Mouse (Mus musculus) frontal cortex, postnatal 14 days (tissue): ENCODE measurements around the gene Tango6.
A peak's percentile ranks its signal among the peaks of the same experiment; 100 is the strongest.

ENCODE experiments used
- DNase-seq, 2 experiments: peaks; one replicate each; pipeline ENCODE4 v3.0.0; 2022; ENCODE audit warnings: low spot score in 2 of 2

Tango6 gene

DNA sequence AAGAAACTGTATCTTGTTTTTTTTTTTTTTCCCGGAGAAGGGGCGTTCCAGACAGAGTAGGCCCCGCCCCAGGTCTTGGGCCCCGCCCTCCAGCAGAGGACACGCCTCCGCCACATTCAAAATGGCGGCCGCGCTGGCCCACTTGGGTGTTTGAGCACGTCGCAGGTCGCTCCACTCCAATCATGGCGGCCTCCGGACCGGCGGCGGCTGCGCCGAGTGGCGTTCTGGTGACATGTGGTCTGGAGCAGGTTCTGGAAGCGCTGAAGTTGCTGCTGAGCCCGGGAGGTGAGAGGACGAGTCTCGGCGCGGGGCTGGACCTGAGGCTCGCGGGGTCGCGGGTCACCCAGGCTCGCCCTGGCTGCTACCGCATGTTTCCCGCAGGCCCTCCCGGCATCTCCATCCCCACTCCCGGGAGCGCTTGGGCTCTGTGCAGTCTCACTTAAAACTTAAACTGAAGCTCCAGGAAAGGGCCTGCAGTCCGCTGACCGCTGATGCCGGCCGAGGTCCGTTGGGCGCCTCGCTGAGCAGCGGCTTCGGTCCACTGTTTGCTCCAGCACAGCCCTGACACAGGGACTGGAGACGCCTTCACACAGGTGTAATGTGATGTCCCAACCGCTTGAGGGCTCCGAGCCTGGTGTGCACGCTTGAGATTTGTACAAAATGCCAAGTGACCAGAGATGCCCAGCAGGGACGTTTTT is at the start of gene Tango6:
Gene Tango6, plus strand, starts transcription at position 98 of the 698 bp plus-strand sequence.
- DNase-seq, result peak; percentile 84 to 89

DNA sequence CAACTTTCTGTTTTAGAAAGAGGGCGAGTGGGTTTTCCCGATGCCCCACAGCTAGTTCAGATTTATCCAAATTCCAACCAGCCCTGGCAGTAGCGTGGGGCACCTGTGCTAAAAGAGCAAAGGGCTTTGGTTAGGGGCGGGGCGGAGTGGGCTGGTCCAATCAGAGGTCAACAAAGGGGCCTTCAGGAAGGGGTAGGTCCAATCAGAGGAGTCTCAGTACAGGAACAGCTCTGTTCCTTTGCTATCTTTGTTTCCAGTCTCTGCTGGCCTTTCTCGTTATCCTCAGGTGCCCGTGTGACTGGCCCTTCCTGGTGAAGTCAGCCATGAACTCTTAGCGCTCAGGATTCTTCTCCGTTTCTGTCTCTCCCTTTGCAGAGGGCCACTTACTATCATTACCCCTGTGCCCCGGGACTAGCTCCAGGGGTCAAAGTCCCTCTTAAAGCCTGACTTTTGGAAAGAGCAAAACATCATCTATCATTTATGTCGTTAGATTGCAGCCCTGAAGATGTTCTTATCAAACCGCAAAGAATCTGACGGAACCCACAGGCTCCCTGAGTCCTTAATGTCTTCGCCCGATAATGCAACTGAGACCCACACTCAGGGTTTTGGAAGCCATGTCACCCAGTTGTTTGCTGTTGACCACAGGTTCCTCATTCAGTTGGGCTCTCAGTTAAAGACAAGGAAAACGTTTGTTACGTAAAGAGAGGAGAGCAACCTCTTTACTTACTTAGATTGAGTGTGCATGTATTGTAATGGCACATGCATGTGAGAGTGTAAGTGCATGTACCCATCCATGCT is 49.3 kb upstream of the Tango6 start:
- no peak for DNase-seq

DNA sequence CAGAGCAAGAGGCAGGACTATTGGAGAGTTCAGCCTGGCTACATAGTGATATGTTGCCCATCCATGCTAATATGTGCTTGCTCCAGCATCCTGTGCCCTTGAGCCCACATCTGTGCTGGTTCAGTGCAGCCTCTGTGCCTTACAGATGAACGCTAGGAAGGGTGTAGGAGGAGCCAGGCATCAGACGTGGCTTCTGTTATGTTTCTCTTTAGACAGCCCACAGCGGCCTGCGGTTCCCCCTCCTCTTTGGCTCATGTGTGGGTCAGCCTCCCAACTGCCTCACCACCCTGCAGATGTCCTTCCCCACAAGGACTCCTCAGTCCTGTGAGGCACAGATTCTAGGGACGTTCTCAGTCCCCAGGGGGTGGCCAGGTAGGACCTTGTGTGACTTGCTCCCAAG is 47.6 kb upstream of the Tango6 start:
- no peak for DNase-seq

DNA sequence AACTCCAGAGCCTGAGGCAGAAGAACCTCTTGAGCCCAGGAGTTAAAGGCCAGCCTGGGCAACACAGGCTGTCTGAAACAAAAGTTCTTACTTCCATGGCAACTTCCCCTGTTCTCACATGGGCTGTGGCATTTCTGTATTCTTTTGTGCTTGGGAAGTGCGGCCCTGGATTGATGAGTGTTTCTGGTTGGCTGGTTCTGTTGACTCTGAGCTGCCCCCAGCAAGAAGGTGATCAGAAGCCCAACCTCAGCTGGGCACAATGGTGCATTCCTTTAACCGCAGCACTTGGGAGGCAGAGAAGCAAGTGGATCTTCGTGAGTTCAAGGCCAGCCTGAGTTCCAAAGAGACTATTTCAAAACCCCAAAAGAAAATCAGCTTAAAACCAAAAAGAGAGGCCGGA is 45.4 kb upstream of the Tango6 start:
- DNase-seq, result no peak

DNA sequence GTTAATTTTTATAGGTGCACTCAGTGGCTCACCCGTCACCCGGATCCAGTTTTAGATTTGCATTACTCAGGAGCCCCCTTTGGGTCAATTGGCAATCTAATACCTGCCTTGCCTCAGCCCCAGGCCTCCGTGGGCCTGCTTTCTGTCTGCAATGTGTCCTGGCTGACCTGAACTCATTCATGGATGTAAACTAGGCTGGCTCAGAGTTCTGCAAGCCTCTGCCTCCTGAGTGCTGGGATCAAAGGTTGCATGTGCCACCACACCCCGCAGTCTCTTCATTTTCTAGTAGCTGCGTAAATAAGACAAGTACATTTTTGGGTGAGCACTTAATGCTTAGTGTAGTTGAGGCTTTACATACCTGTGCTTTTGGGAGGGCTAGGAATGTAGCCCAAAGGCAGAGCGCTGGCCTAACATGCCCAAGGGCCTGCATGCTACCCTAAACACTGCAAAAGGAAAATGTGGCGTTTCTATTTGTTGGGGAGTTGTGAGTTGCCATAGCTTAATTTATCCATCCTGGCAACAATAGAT is 44.0 kb upstream of the Tango6 start:
- DNase-seq, result no peak

DNA sequence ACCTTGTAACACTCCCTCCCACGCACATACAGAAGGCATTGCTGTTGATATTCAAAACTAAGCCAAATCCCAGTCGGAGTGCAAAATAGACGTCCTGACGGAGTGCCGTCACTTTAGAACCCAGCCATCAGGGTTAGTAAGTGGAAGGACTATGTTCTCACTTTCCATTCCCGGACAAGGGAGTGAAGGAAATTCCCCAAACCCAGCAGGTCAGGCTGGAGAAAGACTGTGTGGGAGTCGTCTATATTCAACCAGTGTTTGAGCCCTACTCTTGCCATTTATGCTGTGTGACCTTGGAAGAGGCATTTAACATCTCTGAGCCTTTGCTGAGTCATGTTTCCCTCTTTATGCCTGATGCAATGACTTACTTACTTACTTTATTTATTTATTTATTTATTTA is 42.7 kb upstream of the Tango6 start:
- DNase-seq, result no peak

DNA sequence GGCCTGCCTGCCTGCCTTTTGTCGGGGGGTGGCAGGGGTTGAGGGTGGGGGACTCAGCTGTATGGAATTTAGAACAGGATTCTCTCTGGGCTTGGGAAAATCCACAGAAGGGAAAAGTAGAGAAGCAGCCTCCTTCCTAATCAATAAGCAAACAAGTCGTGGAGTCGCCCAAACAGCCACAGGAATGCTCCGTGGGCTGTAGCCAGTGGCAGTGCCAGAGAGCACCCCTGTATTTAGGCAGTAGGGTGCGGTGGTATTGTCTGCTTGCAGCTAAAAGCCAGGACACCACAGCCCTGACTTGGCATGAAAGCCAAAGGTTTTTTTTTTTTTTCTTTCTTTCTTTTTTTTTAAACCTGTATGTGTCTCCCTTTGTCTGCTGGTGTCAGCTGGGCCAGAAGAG is 41.9 kb upstream of the Tango6 start:
- DNase-seq, result no peak

DNA sequence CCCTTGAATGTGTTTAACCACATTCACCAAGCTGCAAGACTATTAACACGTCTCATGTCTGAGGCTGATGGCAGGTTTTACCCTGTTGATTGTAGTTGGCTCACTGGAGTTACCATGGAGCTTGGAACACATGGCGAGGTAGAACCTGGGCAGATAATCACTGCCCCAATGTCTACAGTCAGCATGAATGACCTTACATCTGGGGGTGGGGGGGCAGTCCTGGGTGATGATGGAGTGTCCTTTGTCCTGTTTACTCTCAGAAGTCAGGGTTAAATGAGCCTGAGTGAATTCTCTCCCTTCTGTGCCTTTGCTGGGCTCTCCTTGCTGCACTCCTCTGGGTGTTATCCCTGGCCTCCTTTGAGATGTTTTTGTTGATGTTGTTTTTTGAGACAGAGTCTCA is 40.7 kb upstream of the Tango6 start:
- DNase-seq, result no peak

DNA sequence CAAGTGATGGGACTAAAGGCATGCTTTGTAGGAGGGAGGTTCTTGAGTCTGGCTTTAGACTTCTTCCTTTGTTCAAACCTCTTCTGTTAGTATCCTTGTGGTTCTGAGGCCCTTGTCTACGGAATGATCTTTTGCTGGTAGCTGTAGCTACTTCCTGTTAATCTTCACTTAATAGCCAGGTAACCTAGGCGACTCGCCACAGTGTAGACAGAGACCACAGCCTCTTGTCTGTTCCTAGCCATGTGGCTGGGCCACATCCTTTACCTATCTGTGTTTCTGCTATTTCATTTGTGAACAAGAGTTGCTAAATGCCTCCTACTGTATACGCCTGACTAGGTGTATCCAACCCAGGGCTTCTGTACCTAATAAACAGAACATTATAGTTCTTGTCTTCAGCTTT is 39.8 kb upstream of the Tango6 start:
- no peak for DNase-seq

DNA sequence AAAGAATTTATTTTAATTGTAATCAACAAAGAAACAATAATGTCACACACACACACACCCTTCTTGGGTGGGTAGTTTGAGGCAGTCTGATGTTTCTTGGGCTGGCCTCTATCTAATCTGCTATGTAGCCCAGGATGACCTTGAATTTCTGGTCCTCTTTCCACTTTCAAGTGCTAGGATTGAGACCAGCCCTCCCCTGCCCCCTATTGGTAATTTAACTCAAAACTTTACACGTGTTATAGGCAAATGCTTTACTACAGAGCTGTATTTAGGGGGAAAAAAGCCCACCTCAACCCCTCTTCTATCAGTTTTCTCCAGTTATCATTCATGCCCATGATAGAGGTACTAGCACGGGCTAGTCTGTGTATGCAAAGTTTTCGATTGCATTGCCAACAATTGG is 37.9 kb upstream of the Tango6 start:
- no peak for DNase-seq

DNA sequence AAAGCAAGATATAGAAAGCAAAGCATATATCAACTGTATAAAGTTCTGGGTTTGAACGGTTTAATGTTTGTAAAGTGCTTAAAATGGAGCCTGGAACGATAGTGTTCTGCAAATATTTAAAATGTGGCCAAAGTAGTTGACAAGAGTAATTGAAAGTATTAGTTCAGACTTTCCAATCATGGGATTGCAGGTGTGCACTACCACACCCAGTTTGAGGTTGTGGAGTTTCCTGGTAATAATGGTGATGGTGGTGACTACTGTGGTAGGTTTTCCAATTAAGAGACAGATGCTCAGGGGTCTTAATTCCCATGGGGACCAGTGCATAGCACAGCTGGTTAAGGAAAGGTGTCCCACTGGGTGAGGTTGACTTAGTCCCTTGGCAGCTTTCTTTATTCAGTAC is 36.7 kb upstream of the Tango6 start:
- DNase-seq, result no peak

DNA sequence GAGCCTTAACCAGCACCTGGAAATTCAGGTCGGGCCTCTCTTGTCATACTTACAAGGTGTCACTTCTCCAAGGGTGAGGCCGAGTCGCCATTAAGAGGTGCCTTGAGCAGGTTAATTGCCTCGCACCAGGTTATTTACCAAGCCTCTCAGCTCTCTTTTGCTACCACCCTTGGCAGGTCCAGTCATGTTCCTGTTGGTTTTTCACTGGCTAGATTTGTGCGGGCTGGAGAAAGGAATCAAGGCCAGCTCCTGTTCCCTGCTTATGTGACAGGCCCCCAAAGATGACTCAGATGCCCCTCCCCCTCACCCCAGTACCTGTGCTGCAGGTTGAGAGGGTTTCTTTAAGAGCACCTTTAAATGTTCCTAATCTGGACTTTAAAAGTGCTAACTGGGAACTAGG is 36.1 kb upstream of the Tango6 start:
- DNase-seq, result no peak

DNA sequence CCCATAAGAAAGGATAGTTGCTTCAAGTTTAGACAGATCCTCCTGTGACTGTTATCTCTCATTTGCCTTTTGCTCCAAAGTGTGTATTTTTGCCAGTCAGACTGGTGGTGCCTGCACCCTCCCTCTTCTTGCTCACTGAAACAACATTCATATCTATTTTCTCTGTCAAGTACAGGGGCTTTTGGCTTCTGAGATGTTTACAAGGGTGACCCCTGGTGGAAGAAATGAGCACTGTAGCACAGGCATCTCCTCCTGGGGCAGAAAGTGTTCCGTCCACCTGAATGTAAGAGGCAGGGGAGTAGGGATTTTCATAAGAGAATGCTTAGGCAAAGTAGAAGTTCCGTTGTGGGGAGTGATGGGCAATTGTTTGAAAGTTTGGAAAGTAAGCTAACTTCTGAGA is 35.5 kb upstream of the Tango6 start:
- DNase-seq, result peak; percentile 37 to 80

DNA sequence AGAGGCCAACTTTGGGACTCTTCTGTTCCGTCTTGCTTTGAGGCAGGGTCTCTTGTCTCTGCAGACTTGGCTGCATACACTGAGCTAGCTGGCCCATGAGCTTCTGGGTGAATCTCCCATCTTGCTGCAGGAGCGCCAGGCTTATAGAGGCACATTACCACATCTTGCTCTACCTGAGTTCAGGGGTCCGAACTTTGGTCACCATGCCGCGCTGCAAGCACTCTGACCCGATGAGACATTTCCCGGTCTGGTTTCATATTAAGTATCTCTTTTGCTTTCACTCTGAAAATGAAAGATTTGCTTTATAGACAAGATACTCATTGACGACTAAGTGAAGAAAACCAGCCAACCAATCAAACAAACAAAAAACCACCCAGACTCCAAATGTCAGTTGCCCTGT is 34.4 kb upstream of the Tango6 start:
- DNase-seq, result no peak

DNA sequence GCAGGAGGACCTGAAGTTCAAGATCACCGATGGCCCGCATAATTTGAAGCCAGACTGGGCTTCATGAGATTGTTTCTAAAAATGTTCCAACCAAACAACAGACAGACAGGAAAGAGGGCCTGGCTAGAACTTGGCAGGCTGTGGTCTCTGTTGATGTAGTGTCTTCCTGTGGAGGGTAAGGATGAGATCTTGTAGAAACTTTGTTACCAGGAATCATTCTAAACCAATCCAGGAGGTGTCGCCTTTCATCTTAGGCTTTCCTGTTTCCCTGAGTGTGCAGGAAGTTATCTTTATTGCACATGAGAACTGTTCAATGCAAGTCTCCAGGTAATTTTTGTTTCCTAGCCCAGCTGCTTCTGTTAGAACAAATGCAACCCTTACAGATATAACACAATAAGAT is 30.9 kb upstream of the Tango6 start:
- DNase-seq, result no peak

DNA sequence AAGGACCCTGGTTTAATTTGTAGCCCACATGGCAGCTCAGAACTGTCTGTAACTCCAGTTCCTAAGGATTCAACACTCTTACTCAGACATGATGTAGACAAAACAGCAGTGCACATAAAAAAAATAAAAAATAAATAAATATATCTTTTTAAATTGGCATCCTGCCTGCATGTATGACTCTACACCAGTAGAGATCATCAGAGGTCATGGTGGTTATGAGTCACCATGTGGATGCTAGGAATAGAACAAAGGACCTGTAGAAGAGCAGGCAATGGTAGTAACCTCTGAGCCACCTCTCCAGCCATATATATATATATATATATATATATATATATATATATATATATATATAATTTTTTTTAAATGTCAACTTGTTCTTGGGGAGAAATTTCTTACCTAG is 26.8 kb upstream of the Tango6 start:
- no peak for DNase-seq

DNA sequence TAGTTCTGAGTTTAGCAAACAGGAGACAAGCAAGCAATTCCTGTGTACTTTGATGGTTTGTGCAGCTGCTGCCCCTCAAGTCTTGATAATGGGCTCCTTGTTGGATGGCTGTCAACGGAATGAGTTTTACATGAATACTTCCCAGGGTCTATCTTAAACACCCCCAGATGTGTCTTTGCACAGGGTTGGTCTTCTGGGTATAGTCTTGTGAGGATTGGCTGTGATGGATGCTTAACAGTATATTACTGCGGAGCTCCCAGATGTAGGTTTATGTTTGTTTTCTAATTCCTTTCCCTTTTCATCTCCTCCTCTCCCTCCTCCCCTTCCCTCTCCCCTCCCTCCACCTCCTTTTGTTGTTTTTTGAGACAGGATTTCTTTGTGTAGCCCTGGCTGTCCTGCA is 10.1 kb upstream of the Tango6 start:
- no peak for DNase-seq

DNA sequence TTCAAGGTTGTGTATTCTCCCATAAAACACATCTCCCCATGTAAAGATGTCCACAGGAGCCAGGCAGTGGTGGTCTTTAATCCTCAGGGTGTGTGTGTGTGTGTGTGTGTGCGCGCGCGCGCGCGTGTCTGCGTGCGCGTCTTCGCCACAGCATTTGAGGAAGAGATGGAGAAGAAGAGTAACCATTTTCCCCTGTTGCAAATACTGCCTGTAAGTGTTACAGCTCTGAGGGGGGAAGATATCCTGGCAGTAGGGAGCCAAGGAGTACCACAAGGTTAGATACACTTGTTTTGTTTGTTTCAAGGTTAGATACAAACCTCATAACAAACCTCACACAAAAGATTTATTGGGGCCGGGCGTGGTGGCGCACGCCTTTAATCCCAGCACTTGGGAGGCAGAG is 8.6 kb upstream of the Tango6 start:
- DNase-seq, result no peak

DNA sequence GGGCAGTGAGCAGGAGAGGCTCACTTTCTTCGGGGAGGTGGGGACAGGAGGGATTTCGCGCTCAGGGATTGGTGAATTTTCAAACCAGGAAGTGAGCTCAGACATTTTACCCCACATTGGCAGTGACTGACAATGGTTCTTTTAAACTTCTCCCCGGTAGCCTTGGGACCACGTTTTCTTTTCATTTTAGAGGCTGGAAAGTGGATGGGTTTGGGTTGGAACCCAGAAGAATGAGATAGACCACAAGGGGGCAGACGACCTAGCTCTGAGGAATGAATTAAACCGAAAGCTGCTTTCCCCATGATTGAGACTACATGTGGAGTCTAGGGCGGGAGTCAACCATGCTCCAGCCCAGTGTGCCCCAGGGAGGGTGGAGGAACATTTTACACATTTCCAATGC is 8.0 kb upstream of the Tango6 start:
- no peak for DNase-seq

DNA sequence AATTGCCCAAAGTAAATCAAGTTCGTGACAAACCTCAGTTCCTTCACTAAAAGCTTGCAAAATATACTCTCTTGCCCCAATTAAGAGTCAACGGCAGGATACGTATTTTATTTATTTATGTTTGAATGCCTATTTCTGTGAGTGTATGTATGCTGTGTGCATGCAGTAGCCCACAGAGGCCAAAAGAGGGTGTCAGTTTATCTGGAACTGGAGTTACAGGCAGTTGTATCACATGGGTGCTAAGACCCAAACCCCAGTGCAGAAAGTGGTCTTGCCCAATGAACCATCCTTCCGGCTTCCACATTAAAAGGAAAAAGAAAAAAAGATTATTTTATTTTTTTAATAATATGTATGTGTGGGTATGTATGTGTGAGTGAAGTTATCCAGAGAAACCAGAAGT is 1.5 kb downstream of the Tango6 start:
- no peak for DNase-seq

DNA sequence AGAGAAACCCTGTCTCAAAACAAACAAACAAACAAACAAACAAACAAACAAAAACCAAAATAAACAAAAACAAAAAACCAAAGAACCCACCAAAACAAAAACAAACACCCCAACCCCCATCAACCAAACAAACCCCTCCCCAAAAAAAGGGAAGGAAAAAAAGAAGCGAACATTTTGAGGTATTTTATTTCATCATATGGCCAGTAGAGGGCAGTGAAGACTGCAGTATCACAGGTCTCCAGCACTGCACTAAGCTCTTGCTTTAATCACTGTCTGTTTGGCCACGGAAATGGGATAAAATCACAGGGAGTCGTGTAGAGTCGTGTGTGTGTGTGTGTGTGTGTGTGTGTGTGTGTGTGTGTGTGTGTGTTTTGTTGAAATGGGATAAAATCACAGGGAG is 4.6 kb downstream of the Tango6 start:
- DNase-seq, result no peak

DNA sequence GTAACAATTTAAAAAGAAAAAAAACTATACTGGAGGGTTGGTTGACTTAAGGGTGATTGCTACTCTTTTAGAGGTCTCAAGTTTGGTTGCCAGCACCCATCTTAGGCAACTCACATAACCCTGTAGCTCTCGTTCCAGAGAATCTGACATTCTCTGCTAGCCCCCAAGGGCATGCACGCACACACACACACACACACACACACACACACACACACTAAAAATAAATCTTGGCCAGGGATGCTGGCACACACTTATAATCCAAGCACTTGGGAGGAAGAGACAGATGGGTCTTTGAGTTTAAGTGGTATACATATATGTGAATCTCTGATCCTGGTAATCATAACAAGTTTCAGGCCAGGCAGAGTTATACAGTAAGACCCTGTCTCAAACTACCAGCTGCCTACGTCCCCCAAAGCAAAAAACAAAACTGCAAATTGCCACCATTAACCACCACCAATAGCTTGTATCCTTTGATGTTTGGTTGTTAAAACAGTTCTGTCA is 14.9 kb downstream of the Tango6 start:
- DNase-seq, result no peak

DNA sequence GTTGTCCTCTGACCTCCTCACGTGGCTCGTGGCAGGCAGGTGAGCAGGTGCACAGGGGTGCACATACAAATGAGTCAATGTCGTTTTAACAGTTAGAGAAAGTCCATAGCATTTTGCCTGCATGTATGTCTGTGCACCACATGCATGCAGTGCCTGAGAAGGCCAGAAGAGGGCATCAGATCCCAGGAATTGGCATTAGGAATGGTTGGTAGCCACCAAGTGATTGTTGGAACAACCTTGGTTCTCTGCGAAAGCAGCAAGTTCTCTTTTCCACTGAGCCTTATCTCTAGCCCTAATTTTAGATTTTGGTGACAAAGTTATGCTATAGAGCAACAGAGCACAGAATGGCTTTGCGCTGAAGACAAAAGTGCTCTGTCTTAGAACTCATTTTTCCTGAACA is 16.7 kb downstream of the Tango6 start:
- peak; percentile 55 to 78 for DNase-seq
